Mouse (Mus musculus) hindbrain, postnatal 0 days (tissue): ENCODE measurements at regions not wholly inside any gene's neighbourhood (a gene's known extent, or its start where the extent isn't known, plus 50 kb on each side); places are given as distances from the start of the nearest gene placed in this dataset.

Experiments used
- ATAC-seq: fragments of 200-750 bp; cut with Nextera tagmentation; 2 replicates; pipeline ENCODE4 v1.8.0; 2017; ENCODE audit warnings: mild to moderate bottlenecking, moderate TSS enrichment, moderate library complexity
- DNase-seq: peaks from one replicate; pipeline ENCODE4 v3.0.0-alpha.2; 2015; ENCODE audit warnings: low spot score
- H3K27ac ChIP-seq: fragments of 300-500 bp; sonication (generic); 2 replicates; pipeline ENCODE4 v1.5.1; 2014; ENCODE audit warnings: mild to moderate bottlenecking
- H3K27me3 ChIP-seq: fragments of 300-500 bp; sonication (generic); 2 replicates; pipeline ENCODE4 v1.6.1; 2014; ENCODE audit warnings: low read length, mixed read lengths; ENCODE audit not compliant: insufficient read depth
- H3K36me3 ChIP-seq: fragments of 300-500 bp; sonication (generic); 2 replicates; pipeline ENCODE4 v1.6.1; 2014; ENCODE audit warnings: low read length, mixed read lengths; ENCODE audit not compliant: insufficient read depth
- H3K4me1 ChIP-seq: fragments of 300-500 bp; sonication (generic); 2 replicates; pipeline ENCODE4 v1.6.1; 2014; ENCODE audit warnings: antibody characterized with exemption, low read length, mixed read lengths; ENCODE audit not compliant: insufficient read depth
- H3K4me2 ChIP-seq: fragments of 300-500 bp; sonication (generic); 2 replicates; pipeline ENCODE4 v1.6.1; 2014; ENCODE audit warnings: low read depth, mild to moderate bottlenecking, low read length, moderate library complexity, mixed read lengths
- H3K4me3 ChIP-seq: fragments of 300-500 bp; sonication (generic); 2 replicates; pipeline ENCODE4 v1.5.1; 2014; ENCODE audit warnings: low read length
- H3K9ac ChIP-seq: fragments of 300-500 bp; sonication (generic); replicated peaks from 2 replicates; pipeline ENCODE4 v1.6.1; 2014; ENCODE audit warnings: mild to moderate bottlenecking, low read length, moderate library complexity, mixed read lengths
- H3K9me3 ChIP-seq: fragments of 300-500 bp; sonication (generic); 2 replicates; pipeline ENCODE4 v1.6.1; 2016; ENCODE audit warnings: low read length, mixed read lengths
- CTCF ChIP-seq: IDR thresholded peaks from 2 replicates; pipeline ENCODE4 v1.5.1; 2016; ENCODE audit warnings: antibody characterized with exemption, control low read depth, low read depth
- WGBS: fragments of 180-500 bp; shearing (Covaris S2); extraction: QIAGEN DNeasy Blood & Tissue Kit; methylation state at CpG from one replicate; pipeline ENCODE4 v1.1.7; 2014; 5-methylcytosine and 5-hydroxymethylcytosine counted together

GRCm38 (mm10) chr8:59384711-59385110, 472.3 kb upstream of the Galntl6 start:
- ATAC-seq: no peak
- Histone ChIP-seq H3K4me3 (no peak overlapping the region), H3K4me2 (no peak overlapping the region), H3K9me3 (no peaks in the 10 kb centered on the region), H3K4me1 (no peaks in the 10 kb centered on the region), H3K27ac (no peak overlapping the region), H3K27me3 (no peaks in the 10 kb centered on the region), H3K36me3 (no peaks in the 10 kb centered on the region), H3K9ac (no peak overlapping the region)
- TF ChIP-seq CTCF: peak; percentile 37
- 61% methylated on average over 1 of the region's 1 CpGs for WGBS
- DNase-seq: no peak

DNA sequence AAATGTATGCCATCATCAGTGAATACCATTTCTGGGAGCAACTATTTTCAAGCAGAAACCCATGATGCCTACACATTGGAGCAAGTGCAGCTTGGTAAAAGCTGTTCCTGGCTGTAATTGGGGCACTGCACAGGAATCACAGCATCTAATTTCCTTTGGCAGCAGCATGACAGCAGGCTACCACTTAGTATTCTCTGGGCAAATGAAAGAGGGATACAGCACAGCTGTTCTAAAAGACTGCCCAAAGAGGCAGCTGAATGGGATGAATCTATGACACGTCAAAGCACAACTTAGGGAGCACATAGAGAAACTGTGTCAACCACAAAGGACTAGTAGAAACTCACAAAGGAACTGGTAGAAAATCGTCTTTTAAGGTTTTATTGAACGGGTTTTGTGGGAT, 440.5 kb upstream of the Galntl6 start:
- Histone ChIP-seq H3K4me2 (no peak overlapping the region), H3K27me3 (no peaks in the 10 kb centered on the region), H3K27ac (no peak overlapping the region), H3K36me3 (no peaks in the 10 kb centered on the region), H3K9ac (no peak overlapping the region), H3K4me3 (no peak overlapping the region), H3K9me3 (no peaks in the 10 kb centered on the region), H3K4me1 (no peaks in the 10 kb centered on the region)
- DNase-seq (peak; percentile 22), ATAC-seq (peak; percentile 71)
- 57% methylated on average over 3 of the region's 3 CpGs for WGBS
- no peak for TF ChIP-seq CTCF

GRCm38 (mm10) chr8:59334990-59335389, 422.6 kb upstream of the Galntl6 start:
- ATAC-seq (no peak), DNase-seq (no peak)
- no peak overlapping the region for H3K9ac ChIP-seq
- no peak overlapping the region for H3K27ac ChIP-seq
- H3K9me3 ChIP-seq: no peaks in the 10 kb centered on the region
- no peaks in the 10 kb centered on the region for H3K27me3 ChIP-seq
- no peaks in the 10 kb centered on the region for H3K36me3 ChIP-seq
- no peaks in the 10 kb centered on the region for H3K4me1 ChIP-seq
- no peak overlapping the region for H3K4me2 ChIP-seq
- TF ChIP-seq CTCF: no peak
- no peak overlapping the region for H3K4me3 ChIP-seq
